Mouse (Mus musculus) splenic B cell, adult 2 months (primary cell): ENCODE measurements around the gene Clec2e.
"Not testable (repeated sequence)": the region's sequence is repeated elsewhere in the genome, so short reads cannot be mapped to it uniquely, and the experiment has no call there.

Experiments
- DNase-seq: peaks from one replicate; pipeline ENCODE4 v3.0.0-alpha.2; 2011; ENCODE audit warnings: low read depth, low spot score
- H3K27me3 ChIP-seq: 2 replicates; pipeline ENCODE4 v1.6.1; 2012; ENCODE audit warnings: mild to moderate bottlenecking, low read length, moderate library complexity, mixed read lengths; ENCODE audit not compliant: control insufficient read depth, poor library complexity, insufficient read depth, severe bottlenecking
- H3K36me3 ChIP-seq: 2 replicates; pipeline ENCODE4 v1.6.1; 2012; ENCODE audit warnings: mild to moderate bottlenecking, low read length, moderate library complexity, mixed read lengths; ENCODE audit not compliant: control insufficient read depth, poor library complexity, insufficient read depth, severe bottlenecking

The Clec2e gene

GRCm38 (mm10) chr6:129088596-129088995 lies 12.1 kb downstream of the Clec2e start:
- not testable (repeated sequence) for H3K27me3 ChIP-seq, H3K36me3 ChIP-seq
- peak; percentile 78 for DNase-seq

GRCm38 (mm10) chr6:129088161-129088560 lies 12.6 kb downstream of the Clec2e start:
- no peaks in the 10 kb centered on the region for H3K36me3 ChIP-seq
- DNase-seq, result peak; percentile 26
- H3K27me3 ChIP-seq, result no peaks in the 10 kb centered on the region

DNA sequence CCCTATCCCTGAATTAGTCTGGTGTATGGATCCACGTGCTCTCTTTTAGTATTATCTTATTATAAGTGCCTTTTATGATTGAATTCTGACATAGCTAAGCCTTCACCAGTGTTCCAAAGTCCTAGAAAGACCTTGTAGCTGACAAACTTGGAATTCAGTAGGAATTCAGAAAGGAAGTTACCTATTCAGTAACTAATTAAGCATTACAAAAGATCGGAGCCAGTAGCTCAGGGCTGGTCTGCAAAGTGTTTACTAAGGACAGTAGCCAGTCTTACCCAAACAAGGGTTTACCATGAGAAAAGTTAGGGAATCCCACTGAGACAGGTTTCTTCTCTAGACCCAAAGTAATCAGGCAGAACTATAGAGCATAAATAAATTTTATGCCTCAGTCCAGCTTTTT lies 14.7 kb downstream of the Clec2e start:
- H3K36me3 ChIP-seq, result not testable (repeated sequence)

DNA sequence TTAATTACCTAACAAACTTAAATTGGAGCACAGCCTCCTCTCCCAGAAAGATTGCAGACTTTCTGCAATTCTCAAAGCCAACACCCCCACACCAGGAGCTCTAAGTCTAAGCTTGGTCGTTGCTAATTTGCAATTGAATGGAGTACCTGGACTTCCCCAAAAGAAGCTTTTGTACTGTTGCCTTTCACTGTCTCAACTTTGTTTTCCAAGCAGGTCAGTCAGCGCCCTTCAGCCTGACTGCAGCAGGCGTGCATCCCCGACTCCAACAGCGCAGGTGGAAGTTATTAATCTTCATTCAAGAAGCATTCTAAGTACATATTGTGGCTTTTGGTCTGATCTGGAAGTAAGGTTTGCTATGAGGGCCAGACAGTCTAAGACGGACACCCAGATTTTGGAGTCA lies 15.6 kb downstream of the Clec2e start:
- Histone ChIP-seq H3K27me3 (no peaks in the 10 kb centered on the region), H3K36me3 (no peaks in the 10 kb centered on the region)
- no peak for DNase-seq

More for the DNA sequence above, 14.7 kb downstream of the Clec2e start:
- not testable (repeated sequence) for H3K27me3 ChIP-seq, DNase-seq

- H3K36me3 ChIP-seq, result no peaks in the 10 kb centered on the region
- DNase-seq, result peak; percentile 84
- no peaks in the 10 kb centered on the region for H3K27me3 ChIP-seq
These were observed 33.7 kb downstream of the Clec2e start for GRCm38 (mm10) chr6:129066986-129067385.

- no peak for DNase-seq
- Histone ChIP-seq H3K27me3 (no peaks in the 10 kb centered on the region), H3K36me3 (no peaks in the 10 kb centered on the region)
These were observed 34.2 kb downstream of the Clec2e start for GRCm38 (mm10) chr6:129066530-129066929.

GRCm38 (mm10) chr6:129065857-129066256 lies 34.9 kb downstream of the Clec2e start:
- no peak for DNase-seq
- Histone ChIP-seq H3K36me3 (no peaks in the 10 kb centered on the region), H3K27me3 (no peaks in the 10 kb centered on the region)

DNA sequence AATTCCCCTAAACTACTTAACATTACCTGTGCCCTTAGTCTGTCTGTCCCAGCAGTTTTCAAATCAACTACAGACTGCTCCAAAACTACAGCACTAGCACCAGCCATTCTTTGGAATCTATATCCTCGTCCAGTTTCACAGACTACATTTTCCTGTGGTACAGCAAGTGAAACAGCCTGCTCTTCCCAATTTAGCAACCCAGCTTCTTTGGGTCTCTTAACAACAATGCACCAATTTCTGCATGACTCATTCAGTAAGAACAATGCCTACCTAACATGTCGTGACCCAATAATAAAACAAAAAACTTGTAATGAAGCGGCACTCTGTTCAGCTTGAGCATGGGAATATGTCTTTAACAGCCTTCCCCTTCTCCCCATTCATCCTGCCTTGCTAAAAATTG lies 35.3 kb downstream of the Clec2e start:
- no peaks in the 10 kb centered on the region for H3K27me3 ChIP-seq
- DNase-seq, result no peak
- H3K36me3 ChIP-seq, result no peaks in the 10 kb centered on the region

GRCm38 (mm10) chr6:129058013-129058412 lies 42.7 kb downstream of the Clec2e start:
- DNase-seq, result no peak
- H3K27me3 ChIP-seq, result no peaks in the 10 kb centered on the region
- no peaks in the 10 kb centered on the region for H3K36me3 ChIP-seq

DNA sequence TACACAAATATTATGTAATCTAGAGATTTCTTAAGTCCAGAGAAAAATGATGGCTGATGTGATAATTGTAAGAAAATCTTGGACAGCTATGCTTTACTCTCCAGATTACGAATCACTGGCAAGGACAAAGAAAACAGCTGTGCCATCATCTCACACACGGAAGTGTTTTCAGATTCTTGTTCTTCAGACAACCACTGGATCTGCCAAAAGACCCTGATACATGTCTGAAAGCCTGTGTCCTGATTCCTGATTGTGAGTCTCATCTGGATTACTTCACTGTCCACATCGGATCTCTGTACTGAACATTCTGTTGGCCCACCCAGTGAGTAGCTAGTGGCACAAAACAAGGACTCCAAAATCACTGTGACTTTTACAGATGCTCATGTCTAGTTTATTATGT lies 44.5 kb downstream of the Clec2e start:
- Histone ChIP-seq H3K27me3 (no peaks in the 10 kb centered on the region), H3K36me3 (no peaks in the 10 kb centered on the region)
- DNase-seq, result no peak

GRCm38 (mm10) chr6:129051731-129052130 lies 49.0 kb downstream of the Clec2e start:
- no peak for DNase-seq
- Histone ChIP-seq H3K27me3 (no peaks in the 10 kb centered on the region), H3K36me3 (no peaks in the 10 kb centered on the region)

DNA sequence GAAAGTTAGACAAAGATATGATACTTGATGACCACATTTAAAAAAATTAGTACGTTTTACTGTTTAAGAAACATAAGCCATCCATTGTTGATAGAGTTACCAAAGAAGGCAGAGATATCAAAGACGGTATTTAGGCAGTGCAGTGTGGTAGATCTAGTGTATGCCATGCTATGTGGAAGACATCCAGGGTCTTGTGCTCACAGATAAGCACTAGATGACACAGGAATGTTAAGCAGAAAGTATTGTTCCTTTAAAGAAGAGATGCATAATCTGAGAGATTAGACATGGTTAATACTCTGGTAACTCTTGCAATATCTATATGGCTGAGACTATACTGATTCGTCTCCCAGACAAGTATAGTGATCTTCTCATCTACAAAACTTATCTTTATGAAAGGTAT lies 49.6 kb downstream of the Clec2e start:
- DNase-seq, result no peak
- no peaks in the 10 kb centered on the region for H3K27me3 ChIP-seq
- H3K36me3 ChIP-seq, result no peaks in the 10 kb centered on the region

- DNase-seq, result no peak
- Histone ChIP-seq H3K27me3 (no peaks in the 10 kb centered on the region), H3K36me3 (no peaks in the 10 kb centered on the region)
These were observed 51.0 kb downstream of the Clec2e start for GRCm38 (mm10) chr6:129049596-129050251.

DNA sequence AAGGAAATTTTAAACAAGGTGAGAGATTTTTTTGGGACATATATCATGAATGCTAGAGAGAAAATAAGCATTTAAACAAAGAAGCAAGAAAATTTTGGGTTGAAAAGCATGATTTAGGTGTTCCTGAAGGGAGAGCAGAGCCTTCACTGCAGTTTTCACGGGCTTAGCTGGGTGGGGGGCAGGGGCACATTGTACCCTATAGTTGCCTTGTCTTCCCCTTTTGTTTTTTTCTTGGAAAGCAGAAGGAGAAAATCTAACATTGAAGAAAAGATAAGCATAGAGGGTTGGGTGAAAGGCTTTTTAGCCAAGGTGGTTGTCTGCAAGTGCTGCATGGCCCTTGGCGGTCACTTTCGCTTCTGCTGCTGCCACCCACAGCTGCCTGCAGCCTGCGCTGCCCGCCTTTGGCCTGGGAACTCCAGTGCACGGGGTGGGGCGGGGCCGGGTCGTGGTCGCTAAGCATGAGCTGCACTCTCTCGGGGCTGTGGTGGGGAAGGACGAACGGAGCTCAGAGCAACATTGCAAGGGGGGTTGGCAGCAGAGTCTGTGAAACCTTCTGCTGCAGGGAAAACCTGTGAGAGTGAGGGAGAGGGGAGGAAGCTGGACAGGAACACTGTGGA lies 51.7 kb downstream of the Clec2e start:
- H3K27me3 ChIP-seq, result no peaks in the 10 kb centered on the region
- DNase-seq, result peak; percentile 84
- no peaks in the 10 kb centered on the region for H3K36me3 ChIP-seq

GRCm38 (mm10) chr6:129048381-129048780 lies 52.3 kb downstream of the Clec2e start:
- Histone ChIP-seq H3K27me3 (no peaks in the 10 kb centered on the region; the same call in 1 of the 2 replicates), H3K36me3 (no peaks in the 10 kb centered on the region)
- DNase-seq, result no peak

GRCm38 (mm10) chr6:129045601-129046000 lies 55.1 kb downstream of the Clec2e start, which contains the start of gene Klrb1f:
Klrb1f (plus strand) TSS chr6:129045901.
- no peaks in the 10 kb centered on the region for H3K36me3 ChIP-seq
- no peak for DNase-seq
- H3K27me3 ChIP-seq, result no peaks in the 10 kb centered on the region; the same call in 1 of the 2 replicates
